Mouse (Mus musculus) mouse embryonic stem cell (cell line): Measurements from ENCODE around the gene Naa80.
"Not testable (repeated sequence)": the region's sequence is repeated elsewhere in the genome, so short reads cannot be mapped to it uniquely, and the experiment has no call there.

ENCODE experiments used
- in situ Hi-C, 2 experiments: fragments of 300-500 bp; cut with MboI; formaldehyde crosslinking; loops; 1 replicate in 1 of 2; 3 replicates in 1 of 2; pipeline ENCODE4 v1.14.3; 2019 to 2020; ENCODE audit warnings: low sequenced_read_pairs in 2 of 2, low pct_unique_long_range_greater_than_20kb in 1 of 2, mixed read lengths in 1 of 2; ENCODE audit not compliant: unreplicated experiment in 1 of 2

Gene Naa80

GRCm38 (mm10) chr9:107549297-107550074 lies 29.2 kb upstream of the Naa80 start:
- in situ Hi-C loops = no loop called here

DNA sequence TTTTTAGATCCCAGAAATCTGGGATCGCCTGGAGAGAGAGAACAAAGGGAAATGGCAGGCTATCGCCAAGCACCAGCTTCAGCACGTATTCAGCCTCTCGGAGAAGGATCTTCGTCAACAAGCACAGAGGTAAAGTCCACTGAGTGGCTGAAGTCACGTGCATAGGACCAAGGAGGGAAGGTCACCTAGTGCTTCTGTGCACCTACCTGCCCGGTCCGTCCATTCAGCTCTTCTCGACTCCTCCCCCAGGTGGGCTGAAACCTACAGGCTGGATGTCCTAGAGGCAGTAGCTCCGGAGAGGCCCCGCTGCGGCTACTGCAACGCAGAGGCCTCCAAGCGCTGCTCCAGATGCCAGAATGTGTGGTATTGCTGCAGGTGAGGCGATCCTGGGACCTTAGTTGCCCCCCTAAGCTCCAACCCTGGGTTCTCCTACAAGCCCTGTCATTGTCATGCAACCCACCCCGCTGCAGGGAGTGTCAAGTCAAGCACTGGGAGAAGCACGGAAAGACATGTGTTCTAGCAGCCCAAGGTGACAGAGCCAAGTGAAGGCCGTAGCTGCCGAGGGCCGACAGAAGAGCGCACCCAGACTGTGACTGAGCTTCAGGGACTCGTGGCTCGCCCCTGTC lies 28.1 kb upstream of the Naa80 start:
- in situ Hi-C loops = no loop called here

DNA sequence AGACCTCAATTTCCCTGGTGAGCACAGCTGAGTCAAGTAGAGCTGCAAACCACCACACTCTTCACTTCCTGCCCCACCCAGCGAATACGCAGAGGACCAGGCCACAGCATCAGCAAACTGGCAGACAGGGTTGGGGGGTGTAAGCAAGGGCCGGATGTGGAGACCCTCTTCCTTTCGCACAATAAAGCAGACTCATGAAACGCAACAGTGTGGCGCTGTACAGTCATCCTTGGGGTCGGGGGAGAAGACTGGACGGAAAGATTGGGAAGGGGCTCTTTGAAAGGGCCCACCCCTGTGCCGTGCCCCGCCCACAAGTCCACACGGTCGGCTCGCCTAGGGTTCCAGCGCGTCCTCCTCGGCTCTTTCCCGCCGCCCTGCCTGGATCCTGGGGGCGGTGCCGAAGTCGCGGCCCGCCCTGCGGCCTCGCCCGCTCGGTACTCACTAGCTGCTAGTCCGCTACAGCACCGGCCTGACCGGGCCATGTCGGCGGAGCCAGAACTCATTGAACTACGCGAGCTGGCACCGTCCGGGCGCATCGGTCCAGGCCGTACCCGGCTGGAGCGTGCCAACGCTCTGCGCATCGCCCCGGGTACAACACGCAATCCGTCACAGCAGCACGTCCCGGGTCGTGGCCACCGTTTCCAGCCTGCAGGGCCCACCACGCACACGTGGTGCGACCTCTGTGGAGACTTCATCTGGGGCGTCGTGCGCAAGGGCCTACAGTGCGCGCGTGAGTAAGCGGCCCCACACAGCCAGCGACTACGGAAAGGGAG lies 27.4 kb upstream of the Naa80 start, which contains the start of gene Rassf1:
Rassf1 (plus strand) TSS at position 439 of the 773 bp plus-strand sequence.
- in situ Hi-C loops = no loop called here

DNA sequence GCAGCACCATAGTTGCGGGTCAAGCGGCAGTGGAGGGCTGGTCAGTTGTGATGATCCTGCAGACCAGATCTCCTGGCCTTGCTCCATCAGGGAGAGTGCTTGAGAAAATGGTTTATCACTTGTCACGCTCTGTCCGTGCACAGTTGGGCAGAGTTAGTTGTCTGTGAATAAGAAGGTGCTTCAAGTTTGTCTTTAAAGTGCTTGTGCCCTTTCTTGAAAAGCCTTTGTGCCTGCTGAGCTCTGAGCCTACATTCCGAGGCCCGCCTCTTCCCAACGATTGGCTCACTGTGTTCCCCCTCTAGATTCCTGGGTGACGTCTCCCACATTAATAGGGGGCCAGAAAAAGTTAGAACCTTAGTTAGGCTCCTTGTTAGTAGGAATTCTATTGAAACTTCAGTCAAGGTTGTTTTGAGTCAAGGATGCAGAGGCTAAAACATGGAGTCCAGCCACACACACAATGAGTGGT lies 26.8 kb upstream of the Naa80 start:
- in situ Hi-C loops = no loop called here

DNA sequence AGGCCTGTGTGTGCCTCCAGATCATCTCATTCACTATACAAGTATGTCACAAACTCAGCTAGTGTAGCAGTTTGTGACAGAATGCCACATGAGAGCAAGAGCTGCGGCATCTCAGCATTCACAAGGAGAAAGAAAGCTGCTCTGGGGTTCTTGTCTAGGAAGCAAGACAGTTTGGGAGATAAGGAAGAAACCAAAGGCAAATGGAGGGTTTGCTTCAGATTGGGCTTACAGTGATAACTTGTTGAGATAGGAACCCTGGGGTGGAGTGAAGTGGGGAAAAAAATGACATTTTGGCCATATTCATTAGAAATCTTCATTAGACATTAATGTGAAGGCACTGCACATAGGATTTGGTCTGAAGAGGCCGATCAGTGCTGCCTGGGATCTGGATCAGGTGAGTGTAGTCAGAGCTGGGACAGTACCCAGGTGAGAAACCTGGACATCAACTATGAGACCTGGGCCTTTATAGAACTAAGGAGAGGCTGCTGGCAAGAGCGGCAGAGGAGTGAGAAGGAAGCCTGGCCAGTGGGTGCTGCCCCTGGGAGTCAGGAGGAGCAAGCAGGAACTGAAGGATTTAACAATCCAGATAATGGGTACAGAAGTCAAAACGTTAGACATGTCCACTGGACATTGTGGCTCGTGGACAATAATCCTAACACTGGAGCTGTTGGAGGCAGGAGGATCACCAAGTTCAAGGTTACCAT lies 25.8 kb upstream of the Naa80 start:
- in situ Hi-C loops = no loop called here

- in situ Hi-C loops = no loop called here
These were observed 25.0 kb upstream of the Naa80 start for GRCm38 (mm10) chr9:107553541-107554318.

DNA sequence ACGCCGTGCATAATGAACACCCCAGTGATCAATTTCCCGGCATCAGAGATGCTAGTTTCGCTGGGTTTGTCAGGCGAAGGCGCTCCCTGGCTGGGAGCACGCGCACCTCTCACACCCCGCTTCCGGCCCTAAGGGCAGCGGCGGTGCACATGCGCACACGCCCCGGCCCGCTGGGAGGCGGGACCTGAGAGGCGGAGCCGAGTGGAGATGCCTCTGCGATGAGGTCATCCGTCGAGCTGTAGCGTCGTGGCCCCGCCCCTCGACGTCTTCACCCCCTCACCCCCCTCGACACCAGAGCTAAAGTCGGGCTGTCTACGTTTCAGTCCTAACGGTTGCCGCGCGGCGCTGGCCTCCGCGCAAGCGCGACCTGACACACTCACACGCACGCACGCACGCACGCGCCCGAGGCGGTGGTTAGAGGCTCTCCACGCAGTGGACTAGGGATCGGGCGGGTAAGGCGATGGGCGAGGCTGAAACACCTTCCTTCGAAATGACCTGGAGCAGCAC lies 24.3 kb upstream of the Naa80 start:
- in situ Hi-C loops = no loop called here

- in situ Hi-C loops = loop anchor here in 1 of 2 experiments (5.0 kb wide), 1 partner anchor 87 kb away; no protein-coding TSS in a partner anchor
These were observed 23.6 kb upstream of the Naa80 start for GRCm38 (mm10) chr9:107555031-107555457.

DNA sequence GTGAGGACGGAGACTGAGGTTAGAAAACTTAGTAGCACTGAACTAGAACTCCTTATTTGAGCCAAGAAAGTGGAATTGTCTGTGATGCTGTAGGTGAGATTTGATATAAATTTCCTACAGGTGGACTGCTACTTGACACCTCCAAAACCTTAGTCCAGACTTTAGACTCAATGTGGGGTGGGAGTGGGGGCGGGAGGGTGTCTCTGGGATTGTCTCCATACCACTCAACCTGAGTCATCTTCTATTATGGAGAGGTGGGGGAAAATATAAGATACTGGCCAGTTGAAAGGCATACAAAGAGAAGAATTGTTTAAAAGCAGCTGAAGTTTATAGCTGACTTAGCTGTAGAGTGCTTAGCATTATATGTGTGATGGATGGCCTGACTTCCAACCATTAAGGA lies 23.0 kb upstream of the Naa80 start:
- in situ Hi-C loops = loop anchor here in 1 of 2 experiments (5.0 kb wide), 1 partner anchor 87 kb away; no protein-coding TSS in a partner anchor

DNA sequence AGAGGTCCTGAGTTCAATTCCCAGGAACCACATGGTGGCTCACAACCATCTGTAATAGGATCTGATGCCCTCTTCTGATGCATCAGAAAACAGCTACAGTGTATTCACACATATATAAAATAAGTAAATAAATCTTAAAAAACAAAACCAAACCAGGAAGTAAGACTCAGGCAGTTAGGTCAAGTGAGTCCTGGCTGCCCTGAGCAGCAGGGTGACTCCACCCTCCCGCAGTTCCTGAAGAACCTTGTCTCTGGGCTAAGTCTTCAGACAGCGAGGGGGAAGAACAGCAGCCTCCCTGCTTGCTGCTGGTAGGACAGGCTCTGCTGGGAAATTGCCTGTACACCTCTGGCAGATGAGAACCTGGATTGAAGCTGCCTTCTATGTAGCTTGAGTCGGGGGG lies 22.3 kb upstream of the Naa80 start:
- in situ Hi-C loops = loop anchor here in 1 of 2 experiments (5.0 kb wide), 1 partner anchor 86 kb away; no protein-coding TSS in a partner anchor

DNA sequence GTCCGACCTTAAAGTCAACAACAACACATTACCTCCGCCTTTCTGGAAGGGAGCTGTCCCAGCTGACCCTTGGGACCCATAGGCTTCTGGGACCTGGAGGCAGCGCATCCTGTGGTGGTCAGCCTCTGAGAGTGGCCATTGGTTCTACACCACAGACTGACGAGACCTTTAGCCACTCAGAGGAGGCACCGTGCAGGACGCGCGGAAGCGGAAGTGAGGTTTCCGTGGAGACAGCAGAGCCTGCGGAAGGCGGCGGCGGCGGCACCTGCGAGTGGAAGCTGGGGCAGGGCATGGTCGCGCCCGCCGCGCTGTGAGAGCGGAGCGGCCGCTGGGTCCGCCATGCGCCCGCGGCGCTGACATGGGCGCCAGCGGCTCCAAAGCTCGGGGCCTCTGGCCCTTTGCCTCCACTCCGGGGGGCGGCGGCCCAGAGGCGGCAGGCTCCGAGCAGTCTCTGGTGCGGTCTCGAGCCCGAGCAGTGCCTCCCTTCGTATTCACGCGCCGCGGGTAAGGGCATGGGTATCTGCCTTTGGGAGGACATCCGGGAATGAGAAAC lies 15.6 kb upstream of the Naa80 start, which contains the start of gene Tusc2:
Tusc2 (plus strand) TSS at position 227 of the 553 bp plus-strand sequence.
- in situ Hi-C loops = no loop called here

- in situ Hi-C loops = not testable (repeated sequence)
These were observed 13.1 kb upstream of the Naa80 start for GRCm38 (mm10) chr9:107565556-107565955.

DNA sequence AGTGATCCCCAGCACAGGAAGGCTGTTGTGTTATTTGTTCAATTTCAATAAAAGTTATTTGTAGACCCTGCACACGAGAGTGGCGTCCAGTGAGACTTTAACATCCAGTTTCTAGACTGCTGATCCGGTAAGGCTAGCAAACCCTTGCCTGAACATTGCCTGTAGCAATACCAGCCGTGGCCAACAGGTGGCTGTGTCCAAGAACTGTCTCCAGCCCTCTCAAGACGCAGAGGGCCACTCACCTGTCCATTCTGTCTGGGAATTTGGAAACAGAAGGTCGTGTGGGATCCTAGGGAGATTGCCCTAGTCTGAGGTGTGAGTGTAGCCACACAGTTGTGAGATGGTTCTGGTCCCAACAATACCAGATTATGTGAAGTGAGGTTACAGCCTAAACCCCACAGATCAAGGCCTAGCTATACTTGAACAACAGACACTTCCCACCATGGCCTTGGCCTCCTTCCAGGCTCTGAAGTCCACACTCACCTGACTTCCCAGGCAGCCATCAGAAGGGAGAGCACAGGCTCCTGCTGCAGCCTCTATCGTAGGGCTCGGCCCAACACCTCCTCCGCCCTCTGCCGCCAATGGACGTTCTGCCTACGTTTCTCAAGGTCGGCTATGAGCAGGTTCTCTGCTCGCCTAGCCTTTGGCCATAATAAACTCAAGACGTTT lies 12.5 kb upstream of the Naa80 start:
- in situ Hi-C loops = no loop called here

GRCm38 (mm10) chr9:107566855-107567254 lies 11.8 kb upstream of the Naa80 start:
- in situ Hi-C loops = no loop called here

DNA sequence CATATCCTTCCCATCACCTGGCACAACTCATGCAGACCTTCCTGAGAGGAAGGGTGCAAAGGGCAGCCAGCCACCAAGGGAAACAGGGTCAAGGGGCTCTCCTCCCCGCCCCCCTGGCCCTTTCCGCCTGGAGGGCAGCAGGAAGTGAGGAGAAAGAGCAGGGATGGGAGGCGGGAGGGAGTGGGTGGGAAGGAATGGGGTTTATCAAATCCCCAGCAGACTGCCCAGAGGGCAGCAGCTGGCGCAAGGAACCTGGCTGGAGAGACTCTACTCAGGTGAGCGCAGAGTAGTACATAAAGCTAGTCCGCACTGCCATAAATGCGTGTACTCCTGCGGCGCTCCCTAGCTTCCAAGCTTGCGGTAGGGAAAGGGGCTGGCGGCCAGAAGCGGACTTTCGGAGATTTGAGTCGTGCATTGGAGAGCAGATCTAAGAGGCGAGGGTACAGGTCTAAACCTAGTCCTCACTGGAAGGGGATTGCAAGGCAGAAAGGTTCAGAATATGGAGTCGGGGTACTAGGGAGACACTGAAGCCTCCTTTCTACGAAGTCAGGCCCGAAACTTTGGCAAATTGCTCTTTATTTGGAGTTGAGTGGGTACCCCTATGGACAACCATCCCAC lies 10.9 kb upstream of the Naa80 start, which contains the start of gene Hyal2:
Hyal2 (plus strand) TSS at position 244 of the 618 bp plus-strand sequence.
- in situ Hi-C loops = no loop called here
